Mouse (Mus musculus) ES-Bruce4 (cell line): ENCODE data around the gene Cyp2j9. TPM values are rescaled to one million over a fixed set of nuclear protein-coding genes. Genes with fewer than 3 reads are reported as not detected.

Experiments
- H3K27ac ChIP-seq: 2 replicates; pipeline ENCODE4 v1.5.1; 2012; ENCODE audit warnings: low read length, inconsistent platforms; ENCODE audit not compliant: insufficient read depth
- H3K27me3 ChIP-seq: 2 replicates; pipeline ENCODE4 v1.6.1; 2012; ENCODE audit warnings: mild to moderate bottlenecking, low read length, inconsistent platforms; ENCODE audit not compliant: control insufficient read depth, poor library complexity, insufficient read depth, severe bottlenecking
- H3K36me3 ChIP-seq: 2 replicates; pipeline ENCODE4 v1.6.1; 2012; ENCODE audit warnings: inconsistent platforms, mild to moderate bottlenecking, low read length, moderate library complexity; ENCODE audit not compliant: control insufficient read depth, poor library complexity, insufficient read depth, severe bottlenecking
- H3K4me1 ChIP-seq: one replicate; pipeline ENCODE4 v1.8.1; 2011; ENCODE audit warnings: low read length; ENCODE audit not compliant: control insufficient read depth, insufficient read depth
- H3K4me3 ChIP-seq: 2 replicates; pipeline ENCODE4 v1.5.1; 2011; ENCODE audit warnings: low read depth, mild to moderate bottlenecking, low read length
- H3K9ac ChIP-seq: 2 replicates; pipeline ENCODE4 v1.6.1; 2012; ENCODE audit warnings: low read depth, mild to moderate bottlenecking, inconsistent platforms; ENCODE audit not compliant: poor library complexity, severe bottlenecking
- H3K9me3 ChIP-seq: replicated peaks from 2 replicates; pipeline ENCODE4 v1.6.1; 2012; ENCODE audit warnings: mild to moderate bottlenecking, low read length, inconsistent platforms; ENCODE audit not compliant: control insufficient read depth, poor library complexity, insufficient read depth, severe bottlenecking
- CTCF ChIP-seq: IDR thresholded peaks from one replicate; pipeline ENCODE4 v1.8.1; 2011; ENCODE audit warnings: low read depth, low read length
- EP300 ChIP-seq: IDR thresholded peaks from 2 replicates; pipeline ENCODE4 v1.6.1; 2011; ENCODE audit warnings: low read depth, low read length; ENCODE audit not compliant: insufficient read depth
- POLR2A ChIP-seq: IDR thresholded peaks from one replicate; pipeline ENCODE4 v1.8.1; 2011; ENCODE audit warnings: low read length; ENCODE audit not compliant: insufficient read depth
- polyA plus RNA-seq: library from polyadenylated mRNA; stranded (reverse); fragments of >200 nt; gene quantifications from 2 replicates; pipeline ENCODE4 v1.2.4, GENCODE M21; 2011; ENCODE audit warnings: low read depth; ENCODE audit not compliant: missing spikeins, insufficient read depth, insufficient read length

Gene Cyp2j9
- polyA plus RNA-seq, 1 experiment: 1.6 TPM

- no peaks in the 10 kb centered on the region for H3K27me3 ChIP-seq
- no peak overlapping the region for H3K4me3 ChIP-seq
- no peaks in the 10 kb centered on the region for H3K4me1 ChIP-seq
- H3K9ac ChIP-seq: no peak overlapping the region
- no peaks in the 10 kb centered on the region for H3K9me3 ChIP-seq
- H3K27ac ChIP-seq: no peak overlapping the region
- TF ChIP-seq CTCF (no peak), POLR2A (no peak), EP300 (no peak)
- H3K36me3 ChIP-seq: no peaks in the 10 kb centered on the region
These were observed 21.9 kb downstream of the Cyp2j9 start for GRCm38 (mm10) chr4:96569442-96569841.

DNA sequence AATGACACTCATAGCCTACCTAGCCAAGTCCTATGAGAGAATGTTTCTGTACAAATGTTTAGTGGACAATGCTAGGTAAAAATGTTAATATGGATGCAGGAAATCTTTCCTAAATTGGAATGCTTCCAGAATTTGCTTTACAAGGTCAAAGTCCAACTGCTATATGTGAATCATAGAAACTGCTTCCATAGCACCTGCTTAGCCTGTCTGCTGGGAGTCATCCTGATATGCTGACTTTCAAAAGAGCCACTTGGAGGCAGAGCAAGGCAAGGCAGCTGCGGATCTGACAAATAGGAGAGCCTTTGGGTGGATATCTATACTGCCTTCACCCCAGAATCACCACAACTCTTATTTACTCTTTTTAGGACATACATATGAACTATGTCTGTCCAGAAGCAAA lies 23.4 kb downstream of the Cyp2j9 start:
- Histone ChIP-seq H3K4me3 (no peak overlapping the region), H3K9ac (no peak overlapping the region), H3K36me3 (no peaks in the 10 kb centered on the region), H3K9me3 (no peaks in the 10 kb centered on the region), H3K27ac (no peak overlapping the region), H3K4me1 (no peaks in the 10 kb centered on the region), H3K27me3 (no peaks in the 10 kb centered on the region)
- TF ChIP-seq CTCF (no peak), POLR2A (no peak)

GRCm38 (mm10) chr4:96565808-96566207 lies 25.6 kb downstream of the Cyp2j9 start:
- no peak overlapping the region for H3K4me3 ChIP-seq
- no peak overlapping the region for H3K9ac ChIP-seq
- H3K27me3 ChIP-seq: no peaks in the 10 kb centered on the region
- H3K36me3 ChIP-seq: no peaks in the 10 kb centered on the region
- TF ChIP-seq CTCF: no peak
- no peak for TF ChIP-seq EP300
- no peak for TF ChIP-seq POLR2A
- no peak overlapping the region for H3K27ac ChIP-seq
- no peaks in the 10 kb centered on the region for H3K4me1 ChIP-seq
- no peaks in the 10 kb centered on the region for H3K9me3 ChIP-seq

- Histone ChIP-seq H3K27me3 (no peaks in the 10 kb centered on the region), H3K9me3 (no peaks in the 10 kb centered on the region), H3K9ac (no peak overlapping the region), H3K4me3 (no peak overlapping the region), H3K4me1 (no peaks in the 10 kb centered on the region), H3K36me3 (no peaks in the 10 kb centered on the region), H3K27ac (no peak overlapping the region)
- TF ChIP-seq EP300 (no peak), CTCF (no peak), POLR2A (no peak)
These were observed 30.9 kb downstream of the Cyp2j9 start for GRCm38 (mm10) chr4:96560464-96560863.

DNA sequence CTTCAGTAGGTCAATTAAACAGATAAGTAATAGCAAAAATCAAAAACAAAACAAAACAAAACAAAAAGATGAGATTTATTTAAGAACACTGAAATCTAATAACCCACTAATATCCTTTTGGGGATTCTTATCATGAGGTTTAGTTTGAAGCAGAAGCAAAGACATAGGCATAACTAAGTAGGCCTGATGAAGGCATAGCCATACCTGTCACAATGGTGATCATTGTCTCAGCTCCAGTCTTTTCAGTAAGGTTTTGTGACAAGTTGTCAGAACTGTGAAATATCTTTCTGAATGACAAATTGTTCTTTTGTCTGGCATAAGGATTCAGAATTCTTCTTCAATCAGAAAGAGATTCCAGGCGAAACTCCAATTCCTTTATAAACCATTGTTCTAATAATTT lies 31.6 kb downstream of the Cyp2j9 start:
- Histone ChIP-seq H3K4me3 (no peak overlapping the region), H3K4me1 (no peaks in the 10 kb centered on the region), H3K27ac (no peak overlapping the region)

DNA sequence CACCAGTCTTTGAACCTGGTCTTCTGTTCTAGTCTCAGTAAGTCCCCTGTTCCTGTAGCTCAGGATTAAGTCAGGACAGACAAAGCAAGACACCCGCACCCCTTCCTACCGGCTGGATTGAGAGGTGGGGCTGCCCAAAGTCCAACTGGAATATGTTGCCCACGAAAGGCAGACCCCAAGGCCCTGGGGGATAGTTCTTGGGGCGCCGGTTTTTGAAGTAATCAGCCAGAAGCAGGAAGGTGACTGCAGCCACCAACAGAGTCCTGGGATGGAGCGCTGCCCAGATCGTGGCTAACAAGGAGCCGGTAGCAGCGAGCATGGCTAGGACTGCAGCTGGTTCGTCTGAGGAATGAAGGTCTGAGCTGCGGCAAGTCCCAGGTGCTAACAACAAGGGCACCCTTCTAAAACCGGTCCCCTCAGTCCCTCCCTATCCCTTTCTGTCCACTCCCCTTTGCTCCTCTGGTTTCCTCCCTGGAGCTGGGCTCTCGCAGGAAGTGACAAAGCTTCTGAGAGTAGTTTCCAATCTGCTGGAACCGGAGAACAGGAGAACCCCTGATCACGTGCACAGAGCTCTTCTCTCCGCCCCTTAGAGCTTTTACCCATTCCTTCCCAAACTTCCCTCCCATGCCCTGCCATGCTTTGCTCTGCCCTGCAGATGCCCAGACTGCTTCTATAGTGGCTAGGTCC lies 38.1 kb downstream of the Cyp2j9 start, which contains the start of gene Cyp2j6:
Gene Cyp2j6, minus strand, starts transcription at position 529 of the 687 bp plus-strand sequence.
- Histone ChIP-seq H3K9ac (no peak within 1 kb of the TSS), H3K9me3 (no peaks in the 10 kb centered on the region), H3K27me3 (no peaks in the 10 kb centered on the region), H3K27ac (no peak within 1 kb of the TSS), H3K4me3 (peak within 1 kb of the TSS; percentile 40), H3K4me1 (no peaks in the 10 kb centered on the region), H3K36me3 (no peaks in the 10 kb centered on the region)
- no peak for TF ChIP-seq POLR2A

More for the DNA sequence above, 31.6 kb downstream of the Cyp2j9 start:
- Histone ChIP-seq H3K27me3 (no peaks in the 10 kb centered on the region), H3K36me3 (no peaks in the 10 kb centered on the region), H3K9me3 (no peaks in the 10 kb centered on the region), H3K9ac (no peak overlapping the region)
- TF ChIP-seq POLR2A: no peak
- TF ChIP-seq CTCF: no peak
- TF ChIP-seq EP300: no peak
